Mouse (Mus musculus) lung, adult 2 months (tissue): ENCODE results near the gene Pde4b.

Source experiments
- CTCF ChIP-seq: fragments of 200-500 bp; IDR thresholded peaks from 2 replicates; pipeline ENCODE4 v1.5.1; 2011; ENCODE audit warnings: mild to moderate bottlenecking, low read length, control low read depth; ENCODE audit not compliant: insufficient read depth
- POLR2A ChIP-seq: fragments of 200-500 bp; IDR thresholded peaks from 2 replicates; pipeline ENCODE4 v1.6.1; 2011; ENCODE audit warnings: low read depth, mild to moderate bottlenecking, control low read depth, low read length, borderline replicate concordance; ENCODE audit errors: extremely low read depth

DNA sequence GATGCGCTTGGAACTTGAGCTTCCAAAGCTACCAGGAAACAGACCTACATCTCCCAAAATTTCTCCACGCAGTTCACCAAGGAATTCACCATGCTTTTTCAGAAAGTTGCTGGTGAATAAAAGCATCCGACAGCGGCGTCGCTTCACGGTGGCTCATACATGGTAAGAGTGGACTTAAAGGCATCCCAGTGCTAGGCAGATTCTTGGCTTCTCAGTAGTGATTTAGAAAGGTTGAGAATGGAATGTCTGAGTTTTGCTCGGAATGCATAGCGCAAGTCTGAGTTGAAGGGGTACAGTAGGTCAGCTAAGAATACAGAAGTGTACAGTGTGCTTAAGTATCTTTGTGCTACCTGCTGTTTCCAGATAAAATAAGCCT lies 167.9 kb downstream of the Pde4b start:
- TF ChIP-seq CTCF (no peak), POLR2A (no peak)
